Mouse (Mus musculus) neutrophil, adult 5-6 weeks (primary cell): ENCODE results near the gene Sst. TPM values are rescaled to one million over a fixed set of nuclear protein-coding genes. Genes with fewer than 3 reads are reported as not detected.
"Not testable (repeated sequence)": the region's sequence is repeated elsewhere in the genome, so short reads cannot be mapped to it uniquely, and the experiment has no call there.

ENCODE experiments used
- ATAC-seq: fragments of 151-379, 151-347 bp; 2 replicates; pipeline ENCODE4 v1.8.0; 2017; ENCODE audit warnings: mild to moderate bottlenecking, moderate TSS enrichment; ENCODE audit not compliant: insufficient number of reproducible peaks, poor library complexity, low FRiP score, severe bottlenecking; ENCODE audit errors: extremely low read depth
- total RNA-seq: library from RNA; stranded (forward); fragments of 200-1000 nt; gene quantifications from 2 replicates; pipeline ENCODE4 v1.2.3, GENCODE M21; 2017

The Sst gene
- not detected in 2 replicates for total RNA-seq

GRCm38 (mm10) chr16:23890636-23891035 is at the start of gene Sst:
Sst (minus strand) TSS chr16:23890958.
- no peak for ATAC-seq

DNA sequence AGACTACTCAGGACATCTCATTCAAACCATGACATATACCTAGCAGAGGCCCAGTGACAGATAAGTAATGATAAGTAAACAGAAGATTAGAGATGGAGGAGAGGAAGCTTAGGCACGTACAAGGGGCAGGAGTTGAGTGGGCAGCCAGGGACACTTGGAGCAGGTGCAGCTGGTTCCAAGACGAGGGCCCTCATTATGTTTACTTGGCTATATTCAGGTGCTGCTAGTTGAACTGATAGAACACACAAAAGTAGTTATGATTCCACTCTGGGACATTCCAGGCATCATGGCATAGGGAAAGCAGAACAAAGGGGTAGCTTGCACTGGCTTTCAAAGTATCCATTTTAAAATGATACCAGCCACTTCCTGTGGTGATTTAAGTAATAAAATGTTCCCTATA is 43.6 kb upstream of the Sst start:
- no peak for ATAC-seq

- no peak for ATAC-seq
These were observed 41.5 kb upstream of the Sst start, which contains the start of gene Rtp2 for GRCm38 (mm10) chr16:23932294-23932693. Rtp2 (minus strand) TSS chr16:23932394.

- no peak for ATAC-seq
These were observed 40.5 kb upstream of the Sst start for GRCm38 (mm10) chr16:23931275-23931674.

DNA sequence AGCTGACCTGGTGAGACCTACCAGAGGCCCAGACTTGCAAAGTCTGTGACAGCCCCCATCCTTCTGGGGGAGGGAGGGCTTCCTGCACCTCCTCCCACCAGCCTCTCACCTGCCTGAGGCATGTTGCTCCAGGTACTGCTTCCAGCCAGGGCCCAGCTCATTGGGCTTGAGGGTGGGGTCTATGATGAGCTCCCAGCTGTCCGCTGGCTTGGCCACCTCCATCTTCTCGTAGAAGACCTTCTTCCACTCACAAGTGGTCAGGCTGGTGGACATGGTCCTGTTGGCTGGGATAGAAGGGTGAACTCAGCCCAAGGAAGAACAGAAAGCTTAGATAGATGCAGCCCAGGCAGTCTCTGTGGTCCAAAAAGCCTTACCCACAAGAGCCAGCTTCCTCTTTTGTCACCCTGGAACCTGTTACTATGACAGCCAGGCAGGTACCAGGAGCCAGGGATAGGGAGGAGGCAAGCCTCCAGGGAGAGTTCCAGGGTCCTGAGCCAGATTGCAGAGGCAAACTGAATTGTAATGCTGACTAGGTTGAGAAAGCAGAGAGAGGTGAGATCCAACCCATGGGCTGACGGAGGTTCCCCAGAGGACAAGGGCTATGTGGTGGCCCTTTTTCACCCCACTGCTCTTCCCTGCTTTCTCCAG is 39.8 kb upstream of the Sst start:
- no peak for ATAC-seq

DNA sequence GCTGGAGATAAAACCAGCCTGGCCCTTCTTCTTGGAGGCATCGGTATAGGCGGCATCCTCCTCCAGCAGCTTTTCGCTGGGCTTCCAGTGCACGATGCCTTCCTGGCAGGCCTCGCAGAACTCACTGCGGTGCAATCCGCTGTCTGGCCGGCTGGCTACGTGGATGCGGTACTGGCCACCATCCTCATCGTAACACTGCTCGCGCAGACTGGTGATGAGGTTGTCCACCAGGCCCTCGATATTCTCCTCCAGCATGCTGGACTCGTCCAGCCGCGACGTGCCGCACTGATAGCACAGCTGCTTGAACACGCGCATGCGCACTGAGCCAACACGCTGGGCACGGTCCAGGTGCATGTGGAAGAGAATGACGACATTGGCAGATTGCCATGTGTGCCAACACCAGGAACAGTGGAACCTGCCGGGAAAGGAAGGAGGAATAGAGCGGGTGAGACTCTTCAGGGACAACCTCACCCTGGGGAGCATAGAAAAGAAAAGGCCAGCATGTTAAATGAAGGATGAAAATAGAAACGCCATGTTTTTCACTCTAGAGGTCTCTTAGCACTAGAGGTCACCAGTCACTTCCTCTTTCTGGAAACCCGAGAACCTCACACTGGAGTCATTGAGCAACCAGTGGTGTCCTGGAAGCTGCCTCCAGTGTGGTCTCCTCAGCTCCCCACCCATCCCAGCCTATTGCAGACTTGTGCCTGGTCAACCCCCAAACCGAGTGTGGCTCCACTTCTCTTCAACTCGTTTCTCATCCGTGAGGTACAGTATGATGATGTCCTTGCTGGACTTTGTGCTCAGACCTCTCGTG is 36.8 kb upstream of the Sst start:
- ATAC-seq, result 0 out of 2 replicates have a peak, but pooled peaks have one; percentile 9

DNA sequence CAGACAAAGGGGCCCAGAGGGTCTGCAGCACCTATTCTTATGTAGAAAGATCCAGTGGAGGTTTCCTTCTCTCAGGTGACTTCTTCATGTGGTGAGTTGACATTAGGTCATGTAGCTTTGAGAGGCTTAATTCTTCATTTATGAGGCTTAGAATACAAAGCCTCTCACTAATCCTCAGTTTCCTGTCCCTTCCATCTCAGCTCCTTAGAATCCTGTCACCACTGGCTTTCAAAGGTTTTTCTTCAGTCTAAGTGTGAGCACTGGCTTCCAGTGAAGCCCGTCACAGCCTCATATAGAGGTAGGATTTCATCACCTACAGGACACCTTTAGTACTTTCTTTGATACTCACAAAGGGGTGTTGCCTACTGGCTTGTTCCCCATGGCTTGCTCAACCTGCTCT is 32.1 kb upstream of the Sst start:
- ATAC-seq, result no peak

- ATAC-seq, result no peak
These were observed 30.9 kb upstream of the Sst start for GRCm38 (mm10) chr16:23921697-23922096.

- ATAC-seq, result no peak
These were observed 28.7 kb upstream of the Sst start for GRCm38 (mm10) chr16:23919418-23919817.

DNA sequence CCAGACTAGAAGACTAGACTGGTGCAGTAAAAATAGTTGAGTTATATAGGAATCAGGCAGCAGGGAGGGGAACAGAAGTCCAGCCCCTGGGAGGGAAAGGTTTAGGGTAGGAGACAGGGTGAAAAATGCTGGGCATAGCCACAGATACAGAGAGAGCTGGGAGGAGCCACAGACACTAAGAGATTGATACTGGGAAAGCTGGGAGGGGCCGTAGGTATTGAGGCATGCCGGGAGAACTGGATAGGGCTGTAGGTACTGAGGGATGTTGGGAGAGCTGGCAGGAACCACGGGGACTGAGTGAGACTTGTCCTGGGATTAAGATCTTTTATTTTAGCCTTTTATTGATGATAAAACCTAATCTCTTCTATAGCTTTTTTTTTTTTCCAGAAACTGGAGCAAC is 22.6 kb upstream of the Sst start:
- ATAC-seq, result no peak

DNA sequence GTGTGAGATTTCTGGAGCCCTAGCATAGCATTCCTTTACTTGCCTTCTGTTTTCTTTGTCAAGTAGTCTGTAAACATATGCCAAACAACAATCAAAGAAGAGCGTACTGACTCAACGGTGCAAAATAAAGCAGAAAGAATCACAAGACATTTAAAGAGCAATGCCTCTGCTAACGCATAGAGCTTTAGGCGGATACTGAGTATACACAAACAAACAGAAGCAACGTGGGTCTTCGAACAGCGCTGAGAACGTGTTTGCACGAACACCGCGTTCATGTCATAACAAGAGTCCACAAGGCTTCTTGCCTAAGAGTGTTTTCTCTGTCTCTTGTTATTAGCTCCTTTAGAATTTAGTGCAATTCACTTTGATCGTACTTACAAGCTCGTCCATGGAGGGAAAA is 22.0 kb upstream of the Sst start:
- ATAC-seq, result no peak

GRCm38 (mm10) chr16:23909015-23909354 is 18.2 kb upstream of the Sst start:
- not testable (repeated sequence) for ATAC-seq

DNA sequence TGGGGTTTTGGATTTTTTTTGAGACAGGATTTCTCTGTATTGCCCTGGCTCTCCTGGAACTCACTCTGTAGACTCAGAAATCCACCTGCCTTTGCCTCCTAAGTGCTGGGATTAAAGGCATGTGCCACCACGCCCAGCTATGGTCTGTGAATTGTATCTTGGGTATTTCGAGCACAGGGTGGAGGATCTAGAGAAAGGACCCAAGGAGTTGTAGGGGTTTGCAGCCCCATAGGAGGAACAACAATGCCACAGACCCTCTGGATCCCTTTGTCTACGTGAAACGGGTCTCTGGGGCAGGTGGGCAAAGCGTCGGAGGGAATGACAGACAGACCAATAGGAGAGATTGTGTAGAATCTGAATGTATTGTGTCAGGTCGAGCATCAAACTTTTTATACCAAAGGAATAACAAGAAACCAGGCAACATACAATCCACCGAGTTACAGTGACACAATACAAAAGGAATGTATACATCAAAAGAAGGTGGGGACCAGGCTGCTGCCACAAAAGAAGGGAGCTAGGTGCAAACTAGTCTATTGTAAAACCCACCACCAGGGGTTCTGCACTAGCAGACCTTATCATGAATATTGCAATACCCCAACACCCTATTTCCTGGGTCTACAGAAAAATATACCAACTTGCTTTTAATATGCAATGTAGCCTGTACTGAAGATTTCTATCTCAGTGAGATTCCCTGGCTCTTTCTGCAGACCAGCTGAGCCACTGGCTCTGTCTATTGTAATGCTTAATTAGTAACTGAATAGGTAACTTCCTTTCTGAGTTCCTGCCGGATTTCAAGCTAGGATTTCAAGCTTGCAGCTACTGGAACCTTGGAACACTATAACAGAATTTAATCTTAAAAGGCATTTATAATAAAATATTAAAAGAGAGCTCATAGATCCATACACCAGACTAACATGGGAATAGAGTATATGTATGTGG is 17.6 kb upstream of the Sst start:
- not testable (repeated sequence) for ATAC-seq

DNA sequence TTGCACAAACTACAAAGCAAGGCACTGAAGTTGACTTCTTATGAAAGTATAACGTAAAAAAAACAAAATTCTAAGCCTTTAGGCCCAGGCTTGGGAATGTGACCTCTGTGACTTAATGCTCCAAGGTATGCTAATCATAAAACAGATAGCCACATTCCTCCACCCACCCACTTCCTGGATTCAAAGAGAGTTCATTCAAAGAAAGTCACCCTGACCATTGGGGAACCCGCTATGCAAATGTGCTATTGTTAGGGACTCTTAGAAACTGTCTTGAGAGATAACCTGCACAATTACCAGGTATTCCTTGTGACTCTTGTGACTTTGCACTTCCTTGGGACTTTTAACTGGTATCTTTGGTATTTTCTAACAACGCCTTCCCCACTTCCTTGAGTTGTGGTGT is 15.8 kb upstream of the Sst start:
- ATAC-seq, result not testable (repeated sequence)

- ATAC-seq, result no peak
These were observed 10.7 kb upstream of the Sst start for GRCm38 (mm10) chr16:23901411-23901810.

DNA sequence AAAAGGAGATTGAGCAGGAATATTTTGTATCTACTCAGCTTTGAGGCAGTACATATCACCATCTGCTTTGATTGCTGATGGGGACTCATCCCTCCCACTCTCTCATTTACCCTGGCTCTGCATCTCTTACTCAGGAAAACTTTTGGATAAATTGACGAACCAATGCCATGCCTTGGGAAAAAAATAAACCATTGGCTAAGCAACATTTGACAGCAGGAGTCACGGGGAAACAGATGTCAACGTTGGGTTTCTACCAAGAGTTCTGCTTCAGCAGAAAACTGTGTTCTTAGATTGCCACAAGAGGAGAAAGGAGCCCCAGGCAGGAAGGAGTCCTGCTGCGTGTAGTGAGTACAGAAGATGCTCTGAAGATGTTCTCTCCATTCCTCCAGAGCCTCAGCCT is 9.3 kb upstream of the Sst start:
- ATAC-seq, result no peak

DNA sequence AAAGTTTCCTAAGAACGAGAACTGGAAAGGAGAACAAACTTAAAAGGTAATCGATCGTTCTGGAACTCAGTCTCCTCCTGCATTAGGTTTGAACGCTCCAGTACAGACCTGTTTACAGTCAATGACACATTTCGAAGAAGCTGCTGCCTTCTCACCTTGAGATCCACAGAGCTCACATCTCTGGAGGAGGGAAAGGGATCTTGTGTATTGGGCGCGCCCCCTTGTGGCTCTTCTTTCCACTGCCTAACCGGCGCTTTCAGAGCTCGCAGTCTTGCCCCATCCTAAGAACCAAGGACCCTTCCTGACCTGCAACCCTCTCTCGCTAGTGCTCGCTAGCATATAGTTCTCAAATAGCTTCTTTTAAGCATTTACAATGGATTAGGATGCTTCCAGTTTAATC is 8.1 kb upstream of the Sst start:
- ATAC-seq, result 0 out of 2 replicates have a peak, but pooled peaks have one; percentile 34

DNA sequence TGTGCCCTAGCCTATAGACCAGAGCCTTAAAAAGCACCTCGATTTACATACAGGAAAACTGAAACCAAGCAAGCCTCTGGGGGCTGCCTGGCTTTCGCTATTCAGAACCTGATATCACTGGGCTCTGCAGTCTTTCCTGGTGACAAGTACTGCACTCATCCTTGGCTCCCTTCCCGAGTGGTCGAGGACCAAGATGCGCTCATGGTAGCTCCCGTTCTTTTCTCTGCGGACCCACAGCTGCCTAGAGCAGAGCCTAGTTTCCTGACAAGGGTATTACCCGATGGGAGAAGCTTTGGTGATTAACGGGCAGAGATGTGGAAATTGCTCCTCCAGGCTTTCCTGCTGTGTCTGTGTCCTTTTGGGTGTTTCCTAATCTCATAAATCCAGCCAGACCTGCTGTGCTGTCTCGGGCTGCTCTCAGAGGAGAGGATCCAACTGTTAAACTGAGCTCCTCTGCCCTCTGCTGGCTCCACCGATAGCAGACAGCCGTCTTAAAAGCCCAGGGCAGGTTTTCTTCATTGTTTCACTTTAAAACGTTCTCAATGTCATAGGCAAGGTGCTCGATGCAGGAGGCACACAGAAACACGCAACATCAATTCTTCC is 7.3 kb upstream of the Sst start:
- peak; percentile 47; the same call in 1 of the 2 replicates for ATAC-seq

DNA sequence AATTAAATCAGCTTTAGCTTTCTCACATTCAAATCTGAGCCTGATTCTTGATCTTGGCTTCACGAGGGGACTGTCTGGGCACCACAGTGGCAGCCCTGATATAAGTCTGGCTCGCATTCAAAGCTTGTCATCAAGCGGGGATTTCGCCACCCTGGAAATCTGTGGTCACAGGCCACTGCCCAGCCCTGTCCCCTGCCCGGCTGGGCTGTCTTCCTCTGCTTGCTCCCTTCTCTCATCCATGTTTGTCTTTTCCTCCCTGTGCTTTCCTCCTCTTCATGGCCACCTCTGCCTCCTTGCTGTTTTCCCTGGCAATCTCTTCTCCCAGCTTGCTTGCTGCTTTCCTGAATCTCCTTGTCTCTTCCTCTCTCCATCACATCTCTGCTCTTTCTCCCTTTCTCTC is 6.7 kb upstream of the Sst start:
- ATAC-seq, result no peak
